Mouse (Mus musculus) embryonic facial prominence, embryonic 14.5 days (tissue): ENCODE measurements around the gene Htr6. TPM values are rescaled to one million over a fixed set of nuclear protein-coding genes. Genes with fewer than 3 reads are reported as not detected.

ENCODE experiments used
- polyA plus RNA-seq: library from polyadenylated mRNA; unstranded; fragments of >200 nt; fragmentation: Nextera tagmentation; extraction: Ambion mirVana; gene quantifications from 2 replicates; pipeline ENCODE4 v1.2.1, GENCODE M21; 2014

Htr6 gene
- polyA plus RNA-seq, 1 experiment from 2014 or later, result not detected

Other genes with a start within 250 kb of the Htr6 start
- gene Pla2g5, start 212.1 kb downstream of the Htr6 start, polyA plus RNA-seq, result 2.2 and 2.3 TPM in 2 replicates
- gene Gm13030, start 201.6 kb downstream of the Htr6 start, polyA plus RNA-seq, result not detected in 2 replicates
- 0.28 and 0.38 TPM in 2 replicates for gene Pla2g2e, start 197.6 kb downstream of the Htr6 start, polyA plus RNA-seq
- gene Otud3, start 161.6 kb downstream of the Htr6 start, polyA plus RNA-seq, result 4.0 and 4.1 TPM in 2 replicates
- not detected in 2 replicates for gene Rnf186, start 108.5 kb downstream of the Htr6 start, polyA plus RNA-seq
- 3.8 and 4.7 TPM in 2 replicates for gene Tmco4, start 102.7 kb downstream of the Htr6 start, polyA plus RNA-seq
- 124 and 133 TPM in 2 replicates for gene Nbl1, start 17.4 kb upstream of the Htr6 start, polyA plus RNA-seq
- gene Minos1, start 55.5 kb upstream of the Htr6 start, polyA plus RNA-seq, result 468 and 555 TPM in 2 replicates
- 293 and 299 TPM in 2 replicates for gene Capzb, start 117.3 kb upstream of the Htr6 start, polyA plus RNA-seq
- gene Pqlc2, start 235.1 kb upstream of the Htr6 start, polyA plus RNA-seq, result 10.9 and 12.3 TPM in 2 replicates
- gene Akr7a5, start 235.2 kb upstream of the Htr6 start, polyA plus RNA-seq, result 68.6 and 78.9 TPM in 2 replicates